Mouse (Mus musculus): ENCODE data around the gene Olfr1291-ps1. TPM values are rescaled to one million over a fixed set of nuclear protein-coding genes. Genes with fewer than 3 reads are reported as not detected.

Olfr1291-ps1 gene
- not detected in 2 replicates for polyA plus RNA-seq (2015; fragmentation: Nextera tagmentation; extraction: Ambion mirVana)

DNA sequence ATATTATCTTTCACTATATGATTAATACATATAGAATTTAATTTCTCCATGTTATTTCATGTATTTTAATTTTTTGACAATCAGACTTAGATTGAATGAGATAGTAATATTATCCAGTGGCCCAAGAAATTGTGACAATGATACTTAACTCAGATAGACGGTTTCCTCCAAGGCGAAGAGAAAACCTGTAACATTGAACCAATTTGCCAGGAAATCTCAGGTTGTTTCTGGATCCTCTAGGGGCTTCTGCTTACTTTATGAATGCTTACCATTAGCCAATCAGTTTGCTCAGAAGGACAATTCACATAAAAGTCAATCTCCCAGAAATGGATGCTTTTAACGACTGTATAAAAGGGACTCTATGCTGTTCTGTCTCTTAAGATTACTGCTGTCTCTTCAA is at the start of gene Olfr1291-ps1:
Gene Olfr1291-ps1, plus strand, starts transcription at position 301 of the 400 bp plus-strand sequence.
- Histone ChIP-seq H3K4me1 (replicated peaks; ENCODE audit: control insufficient read depth, insufficient read depth, low read length) (no peaks in the 10 kb centered on the region), H3K4me2 (ENCODE audit: low read depth, low read length) (no peak within 1 kb of the TSS), H3K9ac (ENCODE audit: low read length) (no peak within 1 kb of the TSS), H3K9me3 (ENCODE audit: control insufficient read depth, low read length) (no peaks in the 10 kb centered on the region), H3K4me3 (ENCODE audit: low read length) (no peak within 1 kb of the TSS), H3K27ac (ENCODE audit: low read length) (no peak within 1 kb of the TSS), H3K27me3 (ENCODE audit: control insufficient read depth, insufficient read depth, low read depth, low read length) (no peaks in the 10 kb centered on the region), H3K36me3 (ENCODE audit: control insufficient read depth, insufficient read depth, low read length) (no peaks in the 10 kb centered on the region)
- no peak for ATAC-seq (ENCODE audit: low read depth)
- 90% methylated on average over 3 of the region's 3 CpGs for WGBS

DNA sequence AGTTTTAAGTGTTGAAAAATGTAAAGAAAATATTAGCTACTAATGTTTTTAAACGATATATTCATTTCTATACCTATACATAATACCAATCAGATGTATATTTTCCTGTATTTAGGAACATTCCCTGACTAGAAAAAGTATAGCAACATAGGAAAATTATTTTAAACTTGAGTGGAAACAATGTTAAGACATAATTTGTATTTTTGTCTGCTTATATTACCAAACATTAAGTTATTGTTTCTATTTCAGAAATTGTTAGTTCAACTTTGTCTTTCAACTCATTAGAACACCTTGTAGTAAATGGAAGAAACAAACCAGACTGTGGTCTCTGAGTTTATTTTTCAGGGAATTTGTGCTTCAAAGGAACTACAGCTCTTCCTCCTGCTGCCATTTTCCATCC is 48.1 kb upstream of the Olfr1291-ps1 start, which contains the start of gene Olfr1287:
Gene Olfr1287, plus strand, starts transcription at position 301 of the 400 bp plus-strand sequence.
- no peaks in the 10 kb centered on the region for H3K36me3 ChIP-seq (ENCODE audit: control insufficient read depth, insufficient read depth, low read length)
- no peak within 1 kb of the TSS for H3K4me2 ChIP-seq (ENCODE audit: low read depth, low read length)
- ATAC-seq (ENCODE audit: low read depth) = no peak
- no peak within 1 kb of the TSS for H3K4me3 ChIP-seq (ENCODE audit: low read length)
- no peaks in the 10 kb centered on the region for H3K9me3 ChIP-seq (ENCODE audit: control insufficient read depth, low read length)
- no peak within 1 kb of the TSS for H3K9ac ChIP-seq (ENCODE audit: low read length)
- H3K4me1 ChIP-seq (replicated peaks; ENCODE audit: control insufficient read depth, insufficient read depth, low read length) = no peaks in the 10 kb centered on the region
- no peaks in the 10 kb centered on the region for H3K27me3 ChIP-seq (ENCODE audit: control insufficient read depth, insufficient read depth, low read depth, low read length)
- H3K27ac ChIP-seq (ENCODE audit: low read length) = no peak within 1 kb of the TSS
- 61% methylated on average over 1 of the region's 1 CpGs for WGBS

DNA sequence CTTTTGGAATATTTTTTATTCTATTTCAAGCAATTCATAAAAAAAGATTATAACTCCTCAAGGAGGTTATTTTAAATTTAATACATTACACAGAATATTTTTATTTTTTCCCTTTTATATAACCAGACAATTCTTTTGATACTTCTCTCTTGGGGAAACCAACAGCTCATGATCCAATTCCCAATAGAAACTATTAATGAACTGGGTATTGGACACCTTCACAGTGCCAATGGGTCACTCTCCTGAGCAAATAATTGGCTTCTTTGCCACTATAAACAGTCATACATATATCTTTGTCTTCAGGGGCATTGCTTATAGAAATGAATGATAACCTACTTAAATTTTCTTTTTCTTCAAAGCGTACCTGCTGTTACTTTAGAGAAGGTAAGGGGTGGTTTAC is 23.2 kb upstream of the Olfr1291-ps1 start, which contains the start of gene Olfr1288:
Gene Olfr1288, plus strand, starts transcription at position 301 of the 400 bp plus-strand sequence.
- Histone ChIP-seq H3K9me3 (ENCODE audit: control insufficient read depth, low read length) (peaks cover 3% of the 10 kb centered on the region; the same call in 1 of the 2 replicates), H3K9ac (ENCODE audit: low read length) (no peak within 1 kb of the TSS), H3K27ac (ENCODE audit: low read length) (no peak within 1 kb of the TSS), H3K36me3 (ENCODE audit: control insufficient read depth, insufficient read depth, low read length) (no peaks in the 10 kb centered on the region), H3K4me3 (ENCODE audit: low read length) (no peak within 1 kb of the TSS), H3K4me1 (replicated peaks; ENCODE audit: control insufficient read depth, insufficient read depth, low read length) (no peaks in the 10 kb centered on the region), H3K4me2 (ENCODE audit: low read depth, low read length) (no peak within 1 kb of the TSS), H3K27me3 (ENCODE audit: control insufficient read depth, insufficient read depth, low read depth, low read length) (no peaks in the 10 kb centered on the region)
- no peak for ATAC-seq (ENCODE audit: low read depth)
- WGBS = 80% methylated on average over 1 of the region's 1 CpGs

DNA sequence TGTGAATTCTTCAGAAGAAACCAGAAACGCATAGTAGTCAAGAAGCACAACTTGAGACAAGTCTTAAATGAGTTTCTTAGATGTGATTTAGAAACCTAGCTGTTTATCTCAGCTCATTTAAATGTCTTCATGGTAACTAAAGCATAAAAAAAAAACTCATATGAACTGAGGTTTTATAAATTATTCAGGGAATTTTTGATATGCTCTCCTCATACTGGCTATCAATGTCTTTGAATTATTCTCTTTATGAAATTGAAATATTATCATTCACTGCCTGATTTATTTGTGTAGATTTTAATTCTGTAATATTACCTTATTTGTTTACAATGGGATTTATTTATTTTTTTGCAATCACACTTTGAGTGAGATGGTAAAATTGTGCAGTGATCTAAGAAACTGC is 16.5 kb upstream of the Olfr1291-ps1 start, which contains the start of gene Olfr1289:
Gene Olfr1289, plus strand, starts transcription at position 301 of the 400 bp plus-strand sequence.
- WGBS = 69% methylated on average over 1 of the region's 1 CpGs
- no peak for ATAC-seq (ENCODE audit: low read depth)
- Histone ChIP-seq H3K27me3 (ENCODE audit: control insufficient read depth, insufficient read depth, low read depth, low read length) (no peaks in the 10 kb centered on the region), H3K27ac (ENCODE audit: low read length) (no peak within 1 kb of the TSS), H3K4me2 (ENCODE audit: low read depth, low read length) (no peak within 1 kb of the TSS), H3K9me3 (ENCODE audit: control insufficient read depth, low read length) (no peaks in the 10 kb centered on the region), H3K4me3 (ENCODE audit: low read length) (no peak within 1 kb of the TSS), H3K4me1 (replicated peaks; ENCODE audit: control insufficient read depth, insufficient read depth, low read length) (no peaks in the 10 kb centered on the region), H3K36me3 (ENCODE audit: control insufficient read depth, insufficient read depth, low read length) (no peaks in the 10 kb centered on the region), H3K9ac (ENCODE audit: low read length) (no peak within 1 kb of the TSS)

DNA sequence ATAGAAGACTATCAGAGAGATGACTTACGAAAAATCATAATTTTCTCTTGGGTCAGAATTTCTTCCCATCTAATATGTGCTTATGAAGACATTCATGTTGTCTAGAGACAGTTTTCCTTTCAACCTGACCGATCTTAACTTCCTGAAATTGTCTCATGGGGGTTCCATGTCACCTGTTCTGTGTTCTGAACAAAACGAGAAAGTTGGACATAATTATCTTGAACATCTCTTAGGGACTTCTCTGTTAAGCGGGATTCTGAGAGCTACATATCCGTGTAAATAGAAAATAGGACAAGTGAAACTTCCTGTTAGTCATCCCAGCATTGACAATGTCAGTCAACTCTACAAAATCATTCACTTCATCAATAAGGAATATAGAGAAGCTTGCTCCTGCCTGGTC is 3.3 kb upstream of the Olfr1291-ps1 start, which contains the start of gene Olfr1290:
Gene Olfr1290, minus strand, starts transcription at position 101 of the 400 bp plus-strand sequence.
- WGBS = 71% methylated on average over 5 of the region's 5 CpGs
- Histone ChIP-seq H3K4me3 (ENCODE audit: low read length) (no peak within 1 kb of the TSS), H3K36me3 (ENCODE audit: control insufficient read depth, insufficient read depth, low read length) (no peaks in the 10 kb centered on the region), H3K9ac (ENCODE audit: low read length) (no peak within 1 kb of the TSS), H3K27ac (ENCODE audit: low read length) (no peak within 1 kb of the TSS), H3K27me3 (ENCODE audit: control insufficient read depth, insufficient read depth, low read depth, low read length) (no peaks in the 10 kb centered on the region), H3K4me2 (ENCODE audit: low read depth, low read length) (no peak within 1 kb of the TSS), H3K9me3 (ENCODE audit: control insufficient read depth, low read length) (no peaks in the 10 kb centered on the region), H3K4me1 (replicated peaks; ENCODE audit: control insufficient read depth, insufficient read depth, low read length) (no peaks in the 10 kb centered on the region)
- no peak for ATAC-seq (ENCODE audit: low read depth)

DNA sequence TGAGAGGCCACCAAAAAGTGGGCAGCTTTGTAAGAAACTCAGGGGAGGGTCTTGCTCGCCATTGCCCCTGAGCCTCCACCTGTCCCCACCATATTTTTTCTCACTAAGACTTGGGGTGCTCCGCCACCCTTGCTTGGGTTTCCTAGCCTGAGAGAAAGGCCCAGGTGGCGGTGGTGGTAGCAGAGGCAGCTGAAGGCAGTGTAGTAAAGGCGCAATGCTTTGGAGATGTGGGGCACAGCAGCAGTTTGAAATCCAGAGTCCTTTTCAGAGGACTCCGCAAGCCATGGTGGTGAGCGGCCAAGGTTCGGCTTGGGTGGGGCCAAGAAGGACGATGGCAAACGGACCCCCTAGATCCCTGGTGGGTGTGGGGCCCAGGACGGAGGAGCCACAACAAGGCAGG is 20.5 kb downstream of the Olfr1291-ps1 start:
- H3K4me2 ChIP-seq (ENCODE audit: low read depth, low read length) = no peak overlapping the region
- no peaks in the 10 kb centered on the region for H3K4me1 ChIP-seq (replicated peaks; ENCODE audit: control insufficient read depth, insufficient read depth, low read length)
- H3K9me3 ChIP-seq (ENCODE audit: control insufficient read depth, low read length) = no peaks in the 10 kb centered on the region
- H3K27ac ChIP-seq (ENCODE audit: low read length) = no peak overlapping the region
- H3K36me3 ChIP-seq (ENCODE audit: control insufficient read depth, insufficient read depth, low read length) = no peaks in the 10 kb centered on the region
- ATAC-seq (ENCODE audit: low read depth) = no peak
- H3K27me3 ChIP-seq (ENCODE audit: control insufficient read depth, insufficient read depth, low read depth, low read length) = no peaks in the 10 kb centered on the region
- no peak overlapping the region for H3K4me3 ChIP-seq (ENCODE audit: low read length)
- 80% methylated on average over 10 of the region's 10 CpGs for WGBS
- no peak overlapping the region for H3K9ac ChIP-seq (ENCODE audit: low read length)

DNA sequence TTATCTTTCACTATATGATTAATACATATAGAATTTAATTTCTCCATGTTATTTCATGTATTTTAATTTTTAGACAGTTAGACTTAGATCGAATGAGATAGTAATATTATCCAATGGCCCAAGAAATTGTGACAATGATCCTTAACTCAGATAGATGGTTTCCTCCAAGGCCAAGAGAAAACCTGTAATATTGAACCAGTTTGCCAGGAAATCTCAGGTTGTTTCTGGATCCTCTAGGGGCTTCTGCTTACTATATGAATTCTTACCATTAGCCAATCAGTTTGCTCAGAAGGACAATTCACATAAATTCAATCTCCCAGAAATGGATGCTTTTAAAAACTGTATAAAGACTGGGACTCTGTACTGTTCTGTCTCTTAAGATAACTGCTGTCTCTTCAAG is 27.9 kb downstream of the Olfr1291-ps1 start, which contains the start of gene Olfr1293-ps:
Gene Olfr1293-ps, plus strand, starts transcription at position 301 of the 400 bp plus-strand sequence.
- Histone ChIP-seq H3K27ac (ENCODE audit: low read length) (no peak within 1 kb of the TSS), H3K9ac (ENCODE audit: low read length) (no peak within 1 kb of the TSS), H3K4me2 (ENCODE audit: low read depth, low read length) (no peak within 1 kb of the TSS), H3K36me3 (ENCODE audit: control insufficient read depth, insufficient read depth, low read length) (no peaks in the 10 kb centered on the region), H3K9me3 (ENCODE audit: control insufficient read depth, low read length) (no peaks in the 10 kb centered on the region), H3K4me3 (ENCODE audit: low read length) (no peak within 1 kb of the TSS), H3K27me3 (ENCODE audit: control insufficient read depth, insufficient read depth, low read depth, low read length) (no peaks in the 10 kb centered on the region), H3K4me1 (replicated peaks; ENCODE audit: control insufficient read depth, insufficient read depth, low read length) (no peaks in the 10 kb centered on the region)
- no peak for ATAC-seq (ENCODE audit: low read depth)
- 90% methylated on average over 1 of the region's 1 CpGs for WGBS

DNA sequence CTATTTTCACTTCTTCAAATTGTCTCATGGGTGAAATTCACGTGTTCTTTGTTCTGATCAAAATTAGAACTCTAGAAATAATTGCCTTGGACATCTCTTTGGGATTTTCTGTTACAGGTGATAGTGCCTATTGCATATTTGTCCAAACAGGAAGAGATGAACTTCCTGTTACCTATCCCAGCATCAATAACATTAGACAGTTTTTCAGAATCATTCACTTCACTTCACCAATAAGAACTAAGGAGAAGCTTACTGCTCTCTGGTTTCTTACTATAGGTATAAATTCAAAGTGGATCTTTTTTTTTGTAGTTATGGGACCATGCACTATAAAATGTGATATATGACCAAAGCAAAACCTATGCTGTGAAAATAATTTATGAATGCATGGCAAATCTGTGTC is 43.2 kb downstream of the Olfr1291-ps1 start, which contains the start of gene Olfr1294:
Gene Olfr1294, minus strand, starts transcription at position 101 of the 400 bp plus-strand sequence.
- no peaks in the 10 kb centered on the region for H3K27me3 ChIP-seq (ENCODE audit: control insufficient read depth, insufficient read depth, low read depth, low read length)
- 20% methylated on average over 1 of the region's 1 CpGs for WGBS
- H3K27ac ChIP-seq (ENCODE audit: low read length) = no peak within 1 kb of the TSS
- no peak within 1 kb of the TSS for H3K9ac ChIP-seq (ENCODE audit: low read length)
- no peak within 1 kb of the TSS for H3K4me2 ChIP-seq (ENCODE audit: low read depth, low read length)
- no peaks in the 10 kb centered on the region for H3K9me3 ChIP-seq (ENCODE audit: control insufficient read depth, low read length)
- no peaks in the 10 kb centered on the region for H3K36me3 ChIP-seq (ENCODE audit: control insufficient read depth, insufficient read depth, low read length)
- no peak for ATAC-seq (ENCODE audit: low read depth)
- no peaks in the 10 kb centered on the region for H3K4me1 ChIP-seq (replicated peaks; ENCODE audit: control insufficient read depth, insufficient read depth, low read length)
- no peak within 1 kb of the TSS for H3K4me3 ChIP-seq (ENCODE audit: low read length)
